Mouse (Mus musculus) adrenal gland, postnatal 10 days (tissue): ENCODE measurements around the gene Mrpl28. TPM values are rescaled to one million over a fixed set of nuclear protein-coding genes. Genes with fewer than 3 reads are reported as not detected.
"Not testable (repeated sequence)": the region's sequence is repeated elsewhere in the genome, so short reads cannot be mapped to it uniquely, and the experiment has no call there.

Experiments used
- DNase-seq: peaks from one replicate; pipeline ENCODE4 v3.0.0; 2021; ENCODE audit warnings: mixed read lengths
- long read RNA-seq, 2 experiments: library from polyadenylated mRNA; stranded (forward); transcript quantifications; one replicate each; pipeline ENCODE4 v2.0.0; 2021
- total RNA-seq, 2 experiments: library from RNA; stranded (reverse); gene quantifications; 2 replicates each; pipeline ENCODE4 v1.2.3; 2021

Gene Mrpl28
- total RNA-seq, result 100 to 1,000 TPM; 100 to 101 TPM
- long read RNA-seq, experiment 1, transcript Mrpl28-201 (5 exons, 1,068 nt), result major isoform, 162 of 175 reads
- long read RNA-seq, experiment 1, partial matches to known transcripts, result 11 of 175 reads
- long read RNA-seq, experiment 1, other reads (novel, unspliced or antisense), result 2 of 175 reads
- long read RNA-seq, experiment 2, transcript Mrpl28-201 (5 exons, 1,068 nt), result major isoform, 127 of 141 reads
- long read RNA-seq, experiment 2, partial matches to known transcripts, result 5 of 141 reads
- long read RNA-seq, experiment 2, other reads (novel, unspliced or antisense), result 6 of 141 reads

GRCm38 (mm10) chr17:26123267-26123684 is at the start of gene Mrpl28:
Gene Mrpl28, plus strand, starts transcription at chr17:26123500.
- DNase-seq, result peak; percentile 95

DNA sequence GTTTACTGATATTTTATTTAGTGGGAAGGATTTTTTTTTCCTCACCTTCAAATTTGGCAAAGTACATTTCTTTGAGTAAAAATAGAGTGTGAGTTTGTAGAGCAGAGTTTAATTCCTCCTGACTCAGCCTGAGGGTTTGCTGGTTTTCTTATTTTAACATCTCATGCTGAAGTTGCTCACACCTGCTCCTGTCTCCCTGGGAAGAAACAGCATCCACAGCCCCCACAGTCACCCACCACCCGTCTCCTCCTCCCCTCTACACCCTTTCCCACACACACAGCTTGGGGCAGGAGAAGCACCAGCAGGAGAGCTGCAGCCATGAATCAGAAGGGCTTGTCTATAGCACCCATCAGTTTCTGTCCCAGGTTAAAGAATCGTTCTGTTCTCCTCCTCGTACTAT is 48.1 kb upstream of the Mrpl28 start:
- DNase-seq, result no peak

DNA sequence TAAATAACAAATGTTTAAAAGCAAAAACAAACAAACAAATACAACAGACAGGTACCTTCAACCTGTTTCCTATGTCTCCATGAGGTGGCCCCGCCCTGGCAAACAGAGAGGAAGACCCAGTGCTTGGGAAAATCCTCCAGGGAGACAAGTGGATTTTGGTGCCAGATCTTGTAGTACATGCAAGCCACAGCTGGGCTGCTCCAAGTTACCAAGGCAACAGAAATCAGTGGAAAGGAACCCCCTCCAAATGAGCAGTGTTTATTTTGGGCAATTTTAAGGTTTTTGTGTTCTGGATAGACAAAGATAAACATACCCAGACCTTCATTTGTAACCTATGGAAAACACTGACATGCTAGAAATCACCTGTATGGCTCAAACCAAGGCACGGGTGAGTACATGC is 44.4 kb upstream of the Mrpl28 start:
- no peak for DNase-seq

GRCm38 (mm10) chr17:26080867-26081266 is 42.4 kb upstream of the Mrpl28 start:
- DNase-seq, result no peak

DNA sequence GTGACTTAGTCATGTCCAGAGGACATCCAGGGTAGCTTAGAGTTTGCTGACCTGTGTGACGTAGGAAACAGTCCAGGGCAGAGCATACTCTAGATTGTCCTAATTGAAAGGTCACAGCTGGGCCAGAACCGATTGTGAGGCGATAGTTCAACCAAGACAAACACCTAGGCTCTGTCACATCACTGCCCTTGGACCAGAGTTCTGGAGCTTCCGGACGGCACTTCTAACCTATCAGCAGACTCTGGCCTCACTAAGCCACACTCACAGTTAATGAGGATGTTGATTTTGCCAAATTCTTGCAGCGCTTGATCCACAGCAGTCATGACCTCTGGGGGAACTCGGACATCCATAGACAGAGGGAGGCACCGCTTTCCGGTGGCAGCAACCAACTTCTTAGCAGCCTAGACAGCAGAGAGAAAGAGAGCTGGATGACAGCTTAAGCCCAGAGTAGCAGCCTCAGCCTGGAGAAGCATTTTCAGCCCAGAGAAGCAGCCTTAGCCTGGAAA is 36.2 kb upstream of the Mrpl28 start:
- DNase-seq, result no peak

DNA sequence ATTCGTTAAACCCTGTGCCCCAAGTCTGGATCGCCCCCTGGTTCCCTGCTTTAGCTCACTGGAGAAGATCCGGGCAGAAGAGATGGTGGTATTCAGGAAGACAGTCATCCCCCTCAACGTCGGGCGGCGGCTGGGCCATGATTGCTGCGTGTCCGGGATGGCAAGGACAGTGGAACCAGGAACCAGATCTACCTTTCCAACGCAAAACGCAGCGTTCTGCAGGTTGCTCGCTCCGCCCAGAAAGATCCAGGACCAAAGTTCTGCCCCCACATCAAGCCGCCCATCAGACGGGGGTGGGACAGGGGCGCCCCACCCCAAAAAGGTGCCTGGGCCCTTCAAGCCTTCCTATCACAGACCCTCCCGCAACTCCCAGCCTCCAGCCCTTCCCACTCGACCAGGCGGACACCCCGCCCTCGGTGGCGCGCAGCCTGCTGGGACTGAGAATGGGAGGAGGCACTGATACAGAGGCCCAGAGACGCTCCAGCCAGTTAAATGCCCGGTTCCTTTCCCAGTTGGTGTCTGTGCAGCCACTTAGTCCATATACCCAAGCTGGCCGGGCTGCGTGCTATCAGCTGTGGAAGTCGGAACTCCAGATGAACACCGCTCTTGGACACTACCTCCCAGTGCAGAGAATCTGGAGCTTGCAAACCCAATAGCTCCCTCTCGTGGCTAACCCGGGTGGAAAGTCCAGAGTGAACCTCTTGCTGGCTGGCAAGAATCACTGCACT is 33.2 kb upstream of the Mrpl28 start, which contains the start of gene Decr2:
TSS of gene Decr2 (minus strand) at position 433 of the 728 bp plus-strand sequence.
- peak; percentile 93 for DNase-seq

DNA sequence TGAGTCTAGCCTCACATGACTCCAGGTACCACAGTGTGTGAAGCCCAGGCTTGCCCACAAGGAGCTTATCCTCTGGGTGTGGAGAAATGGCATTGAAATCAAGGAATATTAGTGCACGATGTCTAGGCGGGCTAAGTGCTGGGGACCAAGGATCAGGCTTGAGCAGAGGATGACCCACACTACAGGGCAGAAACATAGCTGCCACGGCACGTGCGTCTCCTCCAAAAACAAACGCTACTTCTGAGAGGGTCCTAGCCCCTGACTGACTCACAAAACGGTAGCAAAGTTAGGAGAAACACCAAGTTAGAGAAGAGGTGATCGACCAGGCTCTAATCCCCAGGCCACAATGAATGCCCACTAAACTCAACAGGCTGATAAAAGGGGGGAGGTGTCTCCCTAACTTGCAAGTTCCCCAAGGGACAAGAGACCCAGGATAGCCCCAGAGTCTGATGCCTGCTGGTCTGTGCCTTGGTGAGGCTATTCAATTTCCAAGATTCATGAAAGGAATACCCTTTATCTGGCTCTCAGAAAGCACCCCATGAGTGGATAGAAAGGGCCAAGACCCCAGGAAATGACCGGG is 28.7 kb upstream of the Mrpl28 start:
- DNase-seq, result no peak

DNA sequence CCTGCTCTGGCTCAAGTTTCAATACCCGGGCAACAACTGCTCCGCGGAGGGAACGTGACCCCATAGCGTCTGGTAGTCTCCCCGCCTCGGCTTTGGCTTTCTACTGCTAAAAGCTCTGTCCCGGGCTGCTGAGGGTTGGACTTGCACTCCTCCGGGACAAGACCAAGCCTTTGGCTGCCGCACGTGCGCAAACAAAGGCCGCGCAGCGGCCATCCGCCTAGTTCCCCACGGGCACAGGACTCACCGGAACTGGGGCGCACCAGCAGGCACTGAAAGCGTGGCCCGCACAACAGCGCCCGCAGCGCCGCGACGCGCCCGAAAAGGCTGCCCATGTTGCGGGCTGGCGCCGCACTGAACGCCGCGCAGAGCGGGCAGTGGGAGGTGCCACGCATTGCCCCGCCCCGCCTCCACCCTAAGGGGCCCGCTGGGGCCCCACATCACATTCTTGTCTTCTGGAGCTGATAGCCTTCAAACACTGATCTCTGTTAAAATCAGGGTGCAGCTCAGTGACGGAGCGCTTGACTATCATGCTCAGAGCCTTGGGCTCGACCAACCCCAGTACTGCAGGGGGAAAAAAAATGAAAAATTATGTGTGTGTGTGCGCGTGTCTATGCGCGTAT is 28.1 kb upstream of the Mrpl28 start, which contains the start of gene Nme4:
TSS of gene Nme4 (minus strand) at position 482 of the 620 bp plus-strand sequence.
- peak; percentile 73 for DNase-seq

GRCm38 (mm10) chr17:26098461-26098860 is 24.8 kb upstream of the Mrpl28 start:
- DNase-seq, result no peak

DNA sequence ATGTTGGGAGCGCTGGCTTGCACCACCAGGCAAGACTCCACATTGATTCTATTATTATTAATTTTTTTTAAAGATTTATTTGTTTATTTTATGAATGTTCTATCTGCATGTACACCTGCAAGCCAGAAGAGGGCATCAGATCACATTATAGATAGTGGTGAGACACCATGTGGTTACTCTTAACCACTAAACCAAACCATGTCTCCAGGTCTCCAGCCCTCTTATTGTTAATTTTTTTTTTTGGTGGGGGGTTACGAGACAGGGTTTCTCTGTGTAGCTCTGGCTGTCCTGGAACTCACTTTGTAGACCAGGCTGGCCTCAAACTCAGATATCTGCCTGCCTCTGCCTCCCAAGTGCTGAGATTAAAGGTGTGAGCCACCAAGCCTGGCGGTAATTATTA is 24.0 kb upstream of the Mrpl28 start:
- DNase-seq, result not testable (repeated sequence)

- DNase-seq, result no peak
Observed at GRCm38 (mm10) chr17:26100166-26100565, 23.1 kb upstream of the Mrpl28 start.

GRCm38 (mm10) chr17:26101478-26101877 is 21.8 kb upstream of the Mrpl28 start:
- DNase-seq, result peak; percentile 28

- no peak for DNase-seq
Observed at GRCm38 (mm10) chr17:26105619-26106018, 17.7 kb upstream of the Mrpl28 start.

GRCm38 (mm10) chr17:26110156-26110555 is 13.1 kb upstream of the Mrpl28 start:
- no peak for DNase-seq

GRCm38 (mm10) chr17:26111024-26111423 is 12.3 kb upstream of the Mrpl28 start:
- DNase-seq, result no peak

DNA sequence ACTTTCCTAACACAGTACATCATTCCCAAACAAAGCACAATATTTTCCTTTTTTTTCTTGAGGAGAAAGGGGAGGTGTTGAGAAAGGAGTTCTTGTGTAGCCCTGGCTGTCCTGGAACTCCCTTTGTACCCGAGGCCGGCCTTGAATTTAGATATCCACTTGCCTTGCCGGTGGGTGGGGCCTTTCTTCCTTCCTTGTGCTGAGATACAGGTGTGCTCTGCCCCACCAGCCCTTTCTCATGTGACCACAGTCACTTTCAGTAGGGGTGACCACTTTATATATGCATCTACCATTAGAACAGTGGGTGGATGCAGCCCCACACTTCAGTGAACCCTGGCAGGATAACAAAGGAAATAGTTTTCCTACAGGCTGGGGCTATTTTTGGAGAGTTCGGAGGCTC is 11.6 kb upstream of the Mrpl28 start:
- no peak for DNase-seq

- DNase-seq, result no peak
Observed at GRCm38 (mm10) chr17:26112751-26113150, 10.5 kb upstream of the Mrpl28 start.

DNA sequence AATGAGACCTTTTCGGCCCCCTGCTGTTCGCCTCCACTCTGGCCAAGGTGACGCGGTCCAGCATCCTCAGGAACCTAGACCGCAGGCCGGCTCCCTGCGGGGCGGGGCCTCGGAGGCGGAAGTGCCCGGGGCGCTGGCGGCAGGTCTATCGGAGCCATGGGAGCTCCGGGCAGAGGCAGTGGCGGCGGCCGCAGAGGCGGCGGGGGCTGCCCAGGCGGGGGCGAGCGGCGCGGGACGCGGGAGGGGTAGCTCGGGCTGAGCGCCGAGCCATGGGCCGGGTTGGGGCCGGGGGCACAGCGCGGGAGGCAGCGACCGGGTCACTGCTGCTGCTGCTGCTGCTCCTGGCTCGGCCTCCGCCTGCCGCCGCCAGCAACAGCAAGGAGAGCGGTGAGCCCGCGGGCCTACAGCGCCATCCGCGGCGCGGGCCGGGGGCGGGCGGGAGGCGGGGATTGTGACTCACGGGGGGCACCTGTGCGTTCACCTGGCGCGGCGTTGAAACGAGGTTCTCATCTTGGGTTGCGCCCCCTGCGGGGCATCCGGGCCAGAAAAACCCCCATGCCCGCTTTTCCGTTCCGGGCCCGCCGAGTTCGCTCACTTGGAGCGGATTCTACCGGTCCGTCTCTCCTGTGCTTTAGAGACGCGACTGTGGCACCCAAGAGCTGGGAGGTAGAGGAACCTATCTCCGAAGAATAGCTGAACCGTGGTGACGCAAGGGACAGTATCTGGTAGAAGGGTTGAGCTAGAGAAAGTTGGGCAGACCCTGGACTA is 9.9 kb upstream of the Mrpl28 start, which contains the start of gene Tmem8:
TSS of gene Tmem8 (plus strand) at position 119 of the 768 bp plus-strand sequence.
- DNase-seq, result peak; percentile 83

DNA sequence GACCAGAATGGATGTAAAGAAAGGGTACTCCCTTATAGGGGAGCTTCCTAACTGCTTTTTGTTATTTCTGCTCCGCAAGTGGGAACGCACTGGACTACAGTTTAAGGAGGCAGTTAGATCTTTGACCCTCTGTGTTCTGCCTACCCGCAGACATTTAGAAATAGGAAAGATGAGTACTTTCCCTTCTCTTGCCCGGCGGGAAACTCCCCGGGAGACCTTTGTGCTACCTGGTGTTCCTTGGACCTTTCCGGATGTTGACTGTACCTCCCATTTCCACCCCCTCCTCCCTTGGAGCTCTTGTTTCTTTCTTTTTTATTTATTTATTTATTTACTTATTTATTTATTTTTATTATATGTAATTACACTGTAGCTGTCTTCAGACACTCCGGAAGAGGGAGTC is 9.2 kb upstream of the Mrpl28 start:
- no peak for DNase-seq

DNA sequence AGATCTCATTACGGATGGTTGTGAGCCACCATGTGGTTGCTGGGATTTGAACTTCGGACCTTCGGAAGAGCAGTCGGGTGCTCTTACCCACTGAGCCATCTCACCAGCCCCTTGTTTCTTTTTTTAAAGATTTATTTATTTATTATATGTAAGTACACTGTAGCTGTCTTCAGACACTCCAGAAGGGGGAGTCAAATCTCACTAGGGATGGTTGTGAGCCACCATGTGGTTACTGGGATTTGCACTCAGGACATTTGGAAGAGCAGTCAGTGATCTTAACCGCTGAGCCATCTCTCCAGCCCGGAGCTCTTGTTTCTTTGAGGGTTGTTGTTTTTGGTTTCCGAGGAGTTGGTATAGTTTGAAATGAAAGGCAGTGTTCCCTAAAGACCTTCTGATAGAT is 8.8 kb upstream of the Mrpl28 start:
- DNase-seq, result not testable (repeated sequence)

- DNase-seq, result no peak
Observed at GRCm38 (mm10) chr17:26115205-26115898, 7.9 kb upstream of the Mrpl28 start.
